Mouse (Mus musculus) G1E (cell line): ENCODE results near the gene Zscan5b.

Experiments used
- CTCF ChIP-seq: IDR thresholded peaks from 2 replicates; pipeline ENCODE4 v1.5.1; 2012; ENCODE audit warnings: low read depth, low read length, inconsistent platforms, mixed read lengths
- GATA1 ChIP-seq: IDR thresholded peaks from 2 replicates; pipeline ENCODE4 v1.6.1; 2012; ENCODE audit warnings: borderline replicate concordance, low read length, inconsistent platforms, mixed read lengths
- GATA2 ChIP-seq: IDR thresholded peaks from 2 replicates; pipeline ENCODE4 v1.6.1; 2012; ENCODE audit warnings: low read depth, low read length, inconsistent platforms, borderline replicate concordance
- TAL1 ChIP-seq: conservative IDR thresholded peaks from 2 replicates; pipeline ENCODE4 v1.6.1; 2012; ENCODE audit warnings: low read depth, low read length, inconsistent platforms, mixed read lengths

GRCm38 (mm10) chr7:6183802-6184201 is 38.3 kb upstream of the Zscan5b start:
- no peak for TF ChIP-seq CTCF
- no peak for TF ChIP-seq GATA2
- TF ChIP-seq GATA1, result no peak
- no peak for TF ChIP-seq TAL1
